Mouse (Mus musculus): Measurements from ENCODE around the gene Gm14326.
"Not testable (repeated sequence)": the region's sequence is repeated elsewhere in the genome, so short reads cannot be mapped to it uniquely, and the experiment has no call there.

Gm14326 gene

DNA sequence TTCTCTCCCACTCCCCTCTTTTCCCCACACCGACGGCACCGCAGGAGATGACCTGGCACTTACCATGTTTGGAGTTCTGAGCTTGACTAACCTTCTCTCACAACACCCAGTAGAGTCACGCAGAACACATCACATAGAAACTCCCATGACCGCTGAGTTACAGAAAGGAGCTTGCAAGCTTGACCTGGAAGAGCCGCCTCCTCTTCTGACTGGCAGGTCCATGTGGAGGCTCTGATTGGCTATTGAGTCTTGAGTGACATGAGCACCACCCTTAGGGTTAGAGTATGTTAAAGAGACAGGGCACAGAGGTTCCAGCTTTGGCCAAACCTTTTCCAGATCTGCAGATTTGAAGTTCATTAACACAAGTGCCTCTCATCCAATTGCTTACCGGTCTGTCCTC, at the start of gene Gm14326:
TSS of gene Gm14326 (minus strand) at position 153 of the 400 bp plus-strand sequence.
- peak; percentile 58 for DNase-seq (ENCODE audit: low spot score)

DNA sequence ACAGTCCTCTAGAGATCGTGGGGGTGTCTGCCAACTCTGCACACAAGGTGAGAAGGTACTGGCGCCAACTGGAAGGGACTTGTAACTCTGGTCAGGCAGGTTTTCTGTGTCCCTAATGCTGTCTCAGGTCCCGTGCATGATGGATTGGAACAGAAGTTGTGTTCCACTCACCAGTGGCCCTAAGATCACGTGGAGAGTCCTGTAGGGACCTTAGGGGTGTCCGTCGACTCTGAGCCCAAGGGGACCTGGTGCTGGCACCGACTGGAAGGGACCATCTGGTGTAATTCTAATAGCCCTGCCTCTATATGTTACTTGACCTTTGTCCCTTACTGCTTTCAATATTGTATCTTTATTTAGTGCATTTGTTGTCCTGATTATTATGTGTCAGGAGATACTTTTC, 17.7 kb upstream of the Gm14326 start:
- not testable (repeated sequence) for DNase-seq (ENCODE audit: low spot score)

- DNase-seq (ENCODE audit: low spot score): not testable (repeated sequence)
These were observed 363 bp downstream of the Gm14326 start for GRCm38 (mm10) chr2:177956734-177957133.

DNA sequence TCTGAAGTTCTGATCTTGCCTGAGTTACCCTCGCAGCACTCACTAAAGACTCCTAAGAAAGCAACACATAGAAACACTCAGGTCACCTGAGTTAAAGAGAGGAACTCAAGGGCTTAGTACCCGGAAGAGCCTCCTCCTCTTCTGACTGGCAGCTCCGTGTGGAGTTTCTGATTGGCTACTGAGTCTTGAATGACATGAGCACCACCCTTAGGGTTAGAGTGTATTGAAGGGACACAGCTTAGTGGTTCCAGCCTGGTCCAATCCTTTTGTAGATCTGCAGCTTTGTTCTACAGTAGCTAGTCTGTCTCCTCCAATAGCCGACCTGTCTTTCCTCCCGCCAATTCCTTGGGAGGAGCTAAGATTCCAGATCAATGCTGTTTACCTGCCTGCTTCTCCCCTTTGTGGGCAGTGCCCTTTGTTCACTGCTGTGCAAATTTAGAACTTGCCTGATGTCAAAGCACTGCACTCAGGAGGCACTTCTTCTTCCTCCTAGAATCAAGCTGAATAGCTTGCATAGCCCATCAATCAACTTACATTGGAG, 31.5 kb downstream of the Gm14326 start, which contains the start of gene Zfp972:
TSS of gene Zfp972 (minus strand) at position 51 of the 541 bp plus-strand sequence.
- not testable (repeated sequence) for DNase-seq (ENCODE audit: low spot score)

DNA sequence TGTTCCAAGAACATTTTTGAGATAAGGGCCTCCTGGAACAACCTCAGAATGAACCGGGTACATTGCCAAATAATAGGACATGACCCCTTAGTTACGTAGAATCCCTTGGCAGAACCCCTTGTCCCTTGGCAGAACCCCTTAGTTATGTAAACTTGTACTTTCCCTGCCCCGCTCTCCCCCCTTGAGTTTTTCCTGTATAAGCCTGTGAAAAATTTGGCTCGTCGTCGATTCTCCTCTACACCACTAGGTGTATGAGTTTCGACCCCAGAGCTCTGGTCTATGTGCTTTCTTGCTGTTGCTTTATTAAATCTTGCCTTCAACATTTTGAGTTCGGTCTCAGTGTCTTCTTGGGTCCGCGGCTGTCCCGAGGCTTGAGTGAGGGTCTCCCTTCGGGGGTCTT, 53.8 kb downstream of the Gm14326 start:
- DNase-seq (ENCODE audit: low spot score): not testable (repeated sequence)

- DNase-seq (ENCODE audit: low spot score): not testable (repeated sequence)
These were observed 58.9 kb downstream of the Gm14326 start for GRCm38 (mm10) chr2:177898171-177898570.

GRCm38 (mm10) chr2:177897046-177897578, 60.0 kb downstream of the Gm14326 start, which contains the start of gene Gm14327:
Gm14327 (plus strand) TSS chr2:177897096.
- not testable (repeated sequence) for DNase-seq (ENCODE audit: low spot score)

DNA sequence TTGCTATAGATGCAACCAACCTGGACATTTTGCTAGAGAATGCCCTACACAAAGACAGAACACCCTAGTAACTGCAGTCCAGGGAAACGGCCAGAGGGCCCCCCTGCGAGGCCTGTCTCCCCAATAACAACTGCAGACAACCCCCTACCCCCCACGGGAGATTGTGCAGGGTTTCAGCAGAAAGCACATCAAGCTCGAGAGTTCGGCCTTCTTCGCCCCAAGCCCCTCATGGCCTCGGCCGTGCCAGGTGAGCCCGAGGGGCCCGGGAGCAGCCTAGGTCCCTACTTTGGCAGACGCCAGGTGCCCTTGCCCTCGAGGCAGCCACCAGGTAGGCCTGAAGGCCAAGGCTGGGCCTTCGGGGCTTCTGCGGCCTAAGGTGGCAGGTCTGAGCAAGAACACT, 69.4 kb downstream of the Gm14326 start:
- not testable (repeated sequence) for DNase-seq (ENCODE audit: low spot score)
